ENCODE assay signal across 17 mouse cellular contexts in the genomic region with DNA sequence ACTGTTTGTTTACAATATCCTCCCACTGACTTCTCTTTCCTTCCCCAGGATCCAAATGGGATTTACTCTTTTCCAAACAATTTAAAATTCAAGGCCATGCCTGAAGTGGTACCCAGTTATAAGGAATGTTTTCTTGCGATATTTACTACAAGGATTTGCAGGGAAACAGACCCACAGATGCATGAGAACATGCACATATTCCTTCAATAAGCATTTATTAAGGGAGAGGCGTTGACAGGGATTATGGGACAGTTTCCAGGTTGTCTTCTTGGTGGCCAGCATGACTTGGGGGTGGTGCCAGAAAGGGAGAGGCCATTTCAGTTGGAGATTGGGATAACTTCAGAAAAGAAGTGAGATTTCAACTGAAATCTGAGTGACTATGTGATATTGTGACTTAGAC. TPM values are rescaled to one million over a fixed set of nuclear protein-coding genes. Genes with fewer than 3 reads are reported as not detected.
DNase-seq lines count a peak whose midpoint lies in the region; TF ChIP-seq lines count a peak whose summit lies in the region.
"Had no signal": no experiment of that assay in that cellular context is flagged by ENCODE, and none has a peak within 500 bp of the region (broad histone marks: within the 10 kb centered on the region; RNA-seq: fewer than 3 reads in every experiment).

No protein-coding gene starts in this region.

- DNase-seq in gastrocnemius, adult 2 months = peak; percentile 31
- no peak for DNase-seq in gastrocnemius, postnatal 25 days
- peak; percentile 5 for DNase-seq in urinary bladder, postnatal 25 days (ENCODE audit: low spot score)
- DNase-seq in urinary bladder, postnatal 14 days (ENCODE audit: low spot score) = no peak
- peak; percentile 40 to 55 for DNase-seq in heart, postnatal 36 days
- no peak for DNase-seq in B cell, adult 2 months
- no peak for DNase-seq in embryo, embryonic 11 days
- no peak for DNase-seq in layer of hippocampus, postnatal 25 days (ENCODE audit: extremely low spot score in 1 of 2, low spot score in 1 of 2)
- DNase-seq: kidney, adult 8-10 months; thymus, postnatal 4 days had no signal

- no peak for TF ChIP-seq CTCF in gastrocnemius, adult 2 months (IDR thresholded peaks at IDR 0.05)

- no peak overlapping the region for H3K4me3 ChIP-seq in gastrocnemius, adult 2 months
- H3K4me3 ChIP-seq: erythroblast, embryonic 14.5 days; heart, embryonic 13.5 days; hindbrain, embryonic 15.5 days; left cerebral cortex, adult 2 months; limb, embryonic 15.5 days; neural tube, embryonic 12.5 days; stomach, embryonic 15.5 days had no signal

- peak overlapping the region; percentile 43; the same call in 1 of the 2 replicates for H3K27ac ChIP-seq in gastrocnemius, adult 2 months
- H3K27ac ChIP-seq: heart, embryonic 13.5 days; hindbrain, embryonic 15.5 days; left cerebral cortex, adult 2 months; limb, embryonic 15.5 days; neural tube, embryonic 12.5 days; stomach, embryonic 15.5 days had no signal

- intact Hi-C loops in gastrocnemius, adult 2 months (cut with DNase I) = no loop called here
- intact Hi-C loops in heart, postnatal 36 days (cut with DNase I) = loop anchor here (2.0 kb wide), 1 partner anchor 38 kb away; no protein-coding TSS in a partner anchor

RNA-seq across cellular contexts. Expression of a gene that starts 58.4 kb away (rescaled TPM):
- 100 to 1,000 TPM; 112 to 141 TPM for total RNA-seq in gastrocnemius, adult 2 months (2021)
- 100 to 1,000 TPM; 126 to 130 TPM for total RNA-seq in gastrocnemius, postnatal 25 days (2021)
- total RNA-seq in heart, postnatal 36 days (2021) = 100 to 1,000 TPM; 527 to 592 TPM
- total RNA-seq in layer of hippocampus, postnatal 25 days (2021) = 100 to 1,000 TPM; 558 to 629 TPM

Comparison
In these comparisons a context has a peak if more than half of its experiments do, and no peak if none do; other contexts are left out.
1. DNase-seq: peak in gastrocnemius, adult 2 months (single experiment), urinary bladder, postnatal 25 days (single experiment) and heart, postnatal 36 days (2 of 2); none in gastrocnemius, postnatal 25 days (single experiment), urinary bladder, postnatal 14 days (single experiment), B cell, adult 2 months (0 of 2), embryo, embryonic 11 days (single experiment) and layer of hippocampus, postnatal 25 days (0 of 2).